Mouse (Mus musculus): ENCODE measurements around the gene Gm20867. TPM values are rescaled to one million over a fixed set of nuclear protein-coding genes. Genes with fewer than 3 reads are reported as not detected.
"Not testable (repeated sequence)": the region's sequence is repeated elsewhere in the genome, so short reads cannot be mapped to it uniquely, and the experiment has no call there.

The Gm20867 gene
- polyA plus RNA-seq (2016; fragmentation: Nextera tagmentation; extraction: Ambion mirVana): not detected in 2 replicates

GRCm38 (mm10) chrY:77963104-77963503 lies at the start of gene Gm20867:
TSS of gene Gm20867 (minus strand) at chrY:77963204.
- not testable (repeated sequence) for H3K36me3 ChIP-seq; H3K27ac ChIP-seq (replicated peaks); H3K4me1 ChIP-seq; H3K9me3 ChIP-seq (replicated peaks); H3K27me3 ChIP-seq (ENCODE audit: low read depth, poor library complexity, severe bottlenecking); DNase-seq (ENCODE audit: low spot score); H3K4me3 ChIP-seq
- WGBS: no CpG with 5 or more reads among the region's 3 CpGs

Other genes starting within 250 kb of the Gm20867 start
- not detected in 2 replicates for gene Gm29564, start 249.8 kb upstream of the Gm20867 start, polyA plus RNA-seq (2016; fragmentation: Nextera tagmentation; extraction: Ambion mirVana)